Mouse (Mus musculus) T-cell, adult 2 months (primary cell): ENCODE results near the gene Prss27.
"Not testable (repeated sequence)": the region's sequence is repeated elsewhere in the genome, so short reads cannot be mapped to it uniquely, and the experiment has no call there.

Experiments
- DNase-seq: peaks from one replicate; pipeline ENCODE4 v3.0.0; 2022; ENCODE audit warnings: low spot score

Gene Prss27

GRCm38 (mm10) chr17:24035087-24035486, 2.9 kb upstream of the Prss27 start:
- no peak for DNase-seq

- no peak for DNase-seq
These were observed 990 bp upstream of the Prss27 start for GRCm38 (mm10) chr17:24036954-24037353.

- DNase-seq = no peak
These were observed 584 bp upstream of the Prss27 start for GRCm38 (mm10) chr17:24037360-24037759.

GRCm38 (mm10) chr17:24044482-24044881, 6.5 kb downstream of the Prss27 start:
- DNase-seq = no peak

- no peak for DNase-seq
These were observed 7.7 kb downstream of the Prss27 start for GRCm38 (mm10) chr17:24045608-24046007.

GRCm38 (mm10) chr17:24046026-24046425, 8.1 kb downstream of the Prss27 start:
- no peak for DNase-seq

- no peak for DNase-seq
These were observed 10.1 kb downstream of the Prss27 start for GRCm38 (mm10) chr17:24048053-24048452.

GRCm38 (mm10) chr17:24049008-24049407, 11.1 kb downstream of the Prss27 start:
- DNase-seq = no peak

GRCm38 (mm10) chr17:24056636-24057625, 19.0 kb downstream of the Prss27 start:
- DNase-seq = no peak

- DNase-seq = no peak
These were observed 19.8 kb downstream of the Prss27 start for GRCm38 (mm10) chr17:24057730-24058245.

- DNase-seq = no peak
These were observed 24.7 kb downstream of the Prss27 start for GRCm38 (mm10) chr17:24062459-24063155.

- DNase-seq = no peak
These were observed 30.3 kb downstream of the Prss27 start for GRCm38 (mm10) chr17:24068271-24068670.

GRCm38 (mm10) chr17:24069531-24069930, 31.6 kb downstream of the Prss27 start:
- DNase-seq = no peak

GRCm38 (mm10) chr17:24072919-24073696, 35.2 kb downstream of the Prss27 start, which contains the start of gene Kctd5:
TSS of gene Kctd5 (minus strand) at chr17:24073485.
- DNase-seq = peak; percentile 93

- no peak for DNase-seq
These were observed 39.2 kb downstream of the Prss27 start for GRCm38 (mm10) chr17:24077101-24077500.

- DNase-seq = no peak
These were observed 46.6 kb downstream of the Prss27 start for GRCm38 (mm10) chr17:24084593-24084992.

- DNase-seq = not testable (repeated sequence)
These were observed 48.5 kb downstream of the Prss27 start for GRCm38 (mm10) chr17:24086399-24086798.

- no peak for DNase-seq
These were observed 52.6 kb downstream of the Prss27 start for GRCm38 (mm10) chr17:24090575-24090974.
